Mouse (Mus musculus) spleen, adult 2 months (tissue): ENCODE data around the gene Olfr203. TPM values are rescaled to one million over a fixed set of nuclear protein-coding genes. Genes with fewer than 3 reads are reported as not detected.
"Not testable (repeated sequence)": the region's sequence is repeated elsewhere in the genome, so short reads cannot be mapped to it uniquely, and the experiment has no call there.

Experiments used
- DNase-seq, 2 experiments: peaks; one replicate each; pipeline versions ENCODE4 v3.0.0 to v3.0.0-alpha.2; 2012 to 2021; ENCODE audit warnings: low spot score in 2 of 2, low read depth in 1 of 2
- H3K27ac ChIP-seq: fragments of 200-500 bp; 2 replicates; pipeline ENCODE4 v1.5.1; 2012; ENCODE audit warnings: low read length, inconsistent platforms; ENCODE audit not compliant: insufficient read depth
- H3K27me3 ChIP-seq: fragments of 200-500 bp; 2 replicates; pipeline ENCODE4 v1.6.1; 2012; ENCODE audit warnings: mild to moderate bottlenecking, moderate library complexity, low read length, inconsistent platforms; ENCODE audit not compliant: control insufficient read depth, insufficient read depth
- H3K36me3 ChIP-seq: fragments of 200-500 bp; 2 replicates; pipeline ENCODE4 v1.6.1; 2012; ENCODE audit warnings: mild to moderate bottlenecking, low read length, inconsistent platforms; ENCODE audit not compliant: control insufficient read depth, insufficient read depth
- H3K4me1 ChIP-seq: fragments of 200-500 bp; 2 replicates; pipeline ENCODE4 v1.6.1; 2011; ENCODE audit warnings: inconsistent platforms; ENCODE audit not compliant: control insufficient read depth, insufficient read depth, insufficient read length
- H3K4me3 ChIP-seq: fragments of 200-500 bp; 2 replicates; pipeline ENCODE4 v1.5.1; 2011; ENCODE audit warnings: mild to moderate bottlenecking, inconsistent platforms; ENCODE audit not compliant: insufficient read depth, insufficient read length; ENCODE audit errors: extremely low read depth
- CTCF ChIP-seq: fragments of 200-500 bp; IDR thresholded peaks from 2 replicates; pipeline ENCODE4 v1.5.1; 2011; ENCODE audit warnings: mild to moderate bottlenecking, inconsistent platforms; ENCODE audit not compliant: insufficient read depth, insufficient read length, insufficient replicate concordance; ENCODE audit errors: extremely low read depth
- POLR2A ChIP-seq: fragments of 200-500 bp; IDR thresholded peaks from 2 replicates; pipeline ENCODE4 v1.6.1; 2011; ENCODE audit warnings: low read depth, low read length, inconsistent platforms
- WGBS: fragments of 180-500 bp; shearing (Covaris S2); methylation state at CpG from one replicate; pipeline ENCODE4 v1.1.7; 2018; 5-methylcytosine and 5-hydroxymethylcytosine counted together
- polyA plus RNA-seq: library from polyadenylated mRNA; depleted of rRNA; stranded (reverse); fragments of >200 nt; gene quantifications from 2 replicates; pipeline ENCODE4 v1.2.3, GENCODE M21; 2012; rRNA removed

Olfr203 gene
- not detected in 2 replicates for polyA plus RNA-seq

- Histone ChIP-seq H3K27me3 (no peaks in the 10 kb centered on the region), H3K36me3 (no peaks in the 10 kb centered on the region), H3K4me1 (no peaks in the 10 kb centered on the region), H3K27ac (no peak within 1 kb of the TSS), H3K4me3 (no peak within 1 kb of the TSS)
- TF ChIP-seq POLR2A (no peak), CTCF (no peak)
- no peak for DNase-seq
- 82% methylated on average over 2 of the region's 2 CpGs for WGBS
Observed at GRCm38 (mm10) chr16:59298581-59298980, at the start of gene Olfr203. TSS of gene Olfr203 (plus strand) at chr16:59298881.

- no peak overlapping the region for H3K27ac ChIP-seq
- no peaks in the 10 kb centered on the region for H3K36me3 ChIP-seq
- no peak overlapping the region for H3K4me3 ChIP-seq
- WGBS: 85% methylated on average over 17 of the region's 17 CpGs
- no peak for DNase-seq
- H3K27me3 ChIP-seq: no peaks in the 10 kb centered on the region
- TF ChIP-seq CTCF (no peak), POLR2A (no peak)
- H3K4me1 ChIP-seq: no peaks in the 10 kb centered on the region
Observed at GRCm38 (mm10) chr16:59249684-59250083, 49.0 kb upstream of the Olfr203 start.

- WGBS: 67% methylated on average over 4 of the region's 4 CpGs
- not testable (repeated sequence) for H3K36me3 ChIP-seq, H3K27me3 ChIP-seq, DNase-seq, H3K27ac ChIP-seq, H3K4me1 ChIP-seq, H3K4me3 ChIP-seq
Observed at GRCm38 (mm10) chr16:59269097-59269496, 29.6 kb upstream of the Olfr203 start.

GRCm38 (mm10) chr16:59272532-59272931 is 26.1 kb upstream of the Olfr203 start, which contains the start of gene Olfr201:
TSS of gene Olfr201 (minus strand) at chr16:59272632.
- WGBS: 87% methylated on average over 4 of the region's 4 CpGs
- not testable (repeated sequence) for H3K4me3 ChIP-seq, H3K27me3 ChIP-seq, DNase-seq, H3K27ac ChIP-seq, H3K4me1 ChIP-seq, H3K36me3 ChIP-seq

- no peak for TF ChIP-seq CTCF
- no peak for DNase-seq
- no peaks in the 10 kb centered on the region for H3K4me1 ChIP-seq
- H3K27me3 ChIP-seq: no peaks in the 10 kb centered on the region
- no peak overlapping the region for H3K27ac ChIP-seq
- WGBS: 71% methylated on average over 3 of the region's 3 CpGs
- H3K36me3 ChIP-seq: no peaks in the 10 kb centered on the region
- no peak overlapping the region for H3K4me3 ChIP-seq
Observed at GRCm38 (mm10) chr16:59280542-59280941, 18.1 kb upstream of the Olfr203 start.

- H3K4me3 ChIP-seq: no peak overlapping the region
- H3K36me3 ChIP-seq: no peaks in the 10 kb centered on the region
- H3K4me1 ChIP-seq: no peaks in the 10 kb centered on the region
- no peaks in the 10 kb centered on the region for H3K27me3 ChIP-seq
- H3K27ac ChIP-seq: no peak overlapping the region
- 65% methylated on average over 1 of the region's 1 CpGs for WGBS
- DNase-seq: no peak
- TF ChIP-seq POLR2A (no peak), CTCF (no peak)
Observed at GRCm38 (mm10) chr16:59283476-59283875, 15.2 kb upstream of the Olfr203 start.

- H3K4me3 ChIP-seq: no peak within 1 kb of the TSS
- no peak for DNase-seq
- H3K36me3 ChIP-seq: no peaks in the 10 kb centered on the region
- H3K27ac ChIP-seq: no peak within 1 kb of the TSS
- 87% methylated on average over 1 of the region's 1 CpGs for WGBS
- H3K4me1 ChIP-seq: no peaks in the 10 kb centered on the region
- no peaks in the 10 kb centered on the region for H3K27me3 ChIP-seq
- TF ChIP-seq CTCF (no peak), POLR2A (no peak)
Observed at GRCm38 (mm10) chr16:59286693-59287092, 12.0 kb upstream of the Olfr203 start, which contains the start of gene Olfr202. TSS of gene Olfr202 (minus strand) at chr16:59286793.

GRCm38 (mm10) chr16:59287576-59287975 is 11.1 kb upstream of the Olfr203 start:
- 54% methylated on average over 9 of the region's 9 CpGs for WGBS
- H3K27me3 ChIP-seq, H3K4me1 ChIP-seq, DNase-seq, H3K4me3 ChIP-seq, H3K36me3 ChIP-seq, H3K27ac ChIP-seq: not testable (repeated sequence)
